Comparison of ENCODE assay signal across 19 mouse cellular contexts in genomic region chr11:51587059-51587458, GRCm38 (mm10). TPM values are rescaled to one million over a fixed set of nuclear protein-coding genes. Genes with fewer than 3 reads are reported as not detected.
DNase-seq lines count a peak whose midpoint lies in the region; ATAC-seq and TF ChIP-seq lines count a peak whose summit lies in the region.
"Had no signal": no experiment of that assay in that cellular context is flagged by ENCODE, and none has a peak within 500 bp of the region (broad histone marks: within the 10 kb centered on the region; RNA-seq: fewer than 3 reads in every experiment).

No protein-coding gene starts in this region.

- H3K27me3 ChIP-seq in CH12.LX (replicated peaks), result no peaks in the 10 kb centered on the region
- no peaks in the 10 kb centered on the region for H3K27me3 ChIP-seq in liver, embryonic 13.5 days
- H3K27me3 ChIP-seq in midbrain, embryonic 13.5 days, result no peaks in the 10 kb centered on the region
- H3K27me3 ChIP-seq: embryonic facial prominence, embryonic 12.5 days; heart, embryonic 12.5 days; hindbrain, embryonic 15.5 days had no signal

- no peaks in the 10 kb centered on the region for H3K9me3 ChIP-seq in CH12.LX (replicated peaks; ENCODE audit: low read length)
- H3K9me3 ChIP-seq in liver, embryonic 13.5 days (replicated peaks), result no peaks in the 10 kb centered on the region
- H3K9me3 ChIP-seq in midbrain, embryonic 13.5 days, result no peaks in the 10 kb centered on the region
- H3K9me3 ChIP-seq: embryonic facial prominence, embryonic 12.5 days; hindbrain, embryonic 15.5 days had no signal

- TF ChIP-seq RAD21 in CH12.LX (IDR thresholded peaks at IDR 0.05; ENCODE audit: low read depth, low read length), result no peak

- ATAC-seq in liver, embryonic 13.5 days (ENCODE audit: low read depth), result no peak
- no peak for ATAC-seq in midbrain, embryonic 13.5 days
- ATAC-seq: CD4-positive, CD25-positive, alpha-beta regulatory T cell, adult 4 months; forebrain, postnatal 0 days had no signal

- in situ Hi-C loops in CH12.LX (cut with MboI; ENCODE audit: low pct_ligation_motif_present, low pct_unique_long_range_greater_than_20kb, low sequenced_read_pairs), result no loop called here

- peak; percentile 13; the same call in 1 of the 2 replicates for TF ChIP-seq POLR2A in CH12.LX (IDR thresholded peaks at IDR 0.05; ENCODE audit: low read depth, low read length)

- intact Hi-C loops in heart, postnatal 36 days (cut with DNase I), result loop anchor here (2.0 to 10.0 kb wide), 2 partner anchors 18 to 648 kb away; partner anchors contain the start of gene Skp1a

- TF ChIP-seq EP300 in CH12.LX (IDR thresholded peaks at IDR 0.05; ENCODE audit: low read length), result no peak

- DNase-seq in cerebellum, adult 9-10 months, result peak; percentile 22
- no peak for DNase-seq in cerebellum, postnatal 25 days
- peak; percentile 87 for DNase-seq in heart, adult 11 months
- no peak for DNase-seq in heart, postnatal 36 days
- no peak for DNase-seq in CH12.LX (ENCODE audit: extremely low read depth)
- DNase-seq in liver, embryonic 13.5 days, result no peak
- no peak for DNase-seq in ovary, postnatal 36 days (ENCODE audit: low spot score)
- DNase-seq: adrenal gland, adult 2 months; adrenal gland, postnatal 25 days; B cell, adult 2 months; cerebellum, adult 18-20 months; cerebellum, postnatal 10 days; forebrain, postnatal 0 days; gastrocnemius, postnatal 14 days had no signal

- 89% methylated on average over 1 of the region's 1 CpGs for WGBS in liver, embryonic 13.5 days (ENCODE audit: insufficient replicate concordance)
- WGBS in midbrain, embryonic 13.5 days, result 91% methylated on average over 1 of the region's 1 CpGs

- no peak overlapping the region for H3K9ac ChIP-seq in CH12.LX (ENCODE audit: insufficient read depth, low read depth)
- H3K9ac ChIP-seq in liver, embryonic 13.5 days, result peak overlapping the region; percentile 95
- no peak overlapping the region for H3K9ac ChIP-seq in midbrain, embryonic 13.5 days (replicated peaks)
- H3K9ac ChIP-seq: embryonic facial prominence, embryonic 12.5 days; forebrain, postnatal 0 days; heart, embryonic 12.5 days; hindbrain, embryonic 15.5 days had no signal

- no peaks in the 10 kb centered on the region for H3K79me2 ChIP-seq in CH12.LX (replicated peaks; ENCODE audit: control insufficient read depth, extremely low read depth, insufficient read depth, poor library complexity, severe bottlenecking)

- TF ChIP-seq CTCF in CH12.LX (conservative IDR thresholded peaks at IDR 0.05 in 1 of 2, IDR thresholded peaks at IDR 0.05 in 1 of 2; ENCODE audit: low read depth in 2 of 2, low read length in 2 of 2), result no peak

- dilution Hi-C loops in CH12.LX (cut with MboI; ENCODE audit: extremely low pct_ligation_motif_present, extremely low pct_unique_long_range_greater_than_20kb, low sequenced_read_pairs), result no loop called here

- H3K4me2 ChIP-seq in CH12.LX (ENCODE audit: insufficient read depth, low read depth, poor library complexity, severe bottlenecking), result no peak overlapping the region
- H3K4me2 ChIP-seq in liver, embryonic 13.5 days, result peak overlapping the region; percentile 83
- H3K4me2 ChIP-seq in midbrain, embryonic 13.5 days (replicated peaks), result no peak overlapping the region
- H3K4me2 ChIP-seq: embryonic facial prominence, embryonic 12.5 days; heart, embryonic 12.5 days; hindbrain, embryonic 15.5 days had no signal

- no peak overlapping the region for H3K27ac ChIP-seq in CH12.LX (ENCODE audit: insufficient read depth, low read depth)
- H3K27ac ChIP-seq in liver, embryonic 13.5 days, result no peak overlapping the region; the same call in 1 of the 2 replicates
- no peak overlapping the region; the same call in 1 of the 2 replicates for H3K27ac ChIP-seq in midbrain, embryonic 13.5 days
- H3K27ac ChIP-seq: embryonic facial prominence, embryonic 12.5 days; hindbrain, embryonic 15.5 days had no signal

- peaks cover 39 to 63% of the 10 kb centered on the region in 2 experiments for H3K36me3 ChIP-seq in CH12.LX (replicated peaks in 1 of 2; ENCODE audit: control insufficient read depth in 1 of 2, insufficient read depth in 1 of 2, low read length in 1 of 2)
- H3K36me3 ChIP-seq in liver, embryonic 13.5 days, result peaks cover 65% of the 10 kb centered on the region
- peaks cover 59% of the 10 kb centered on the region for H3K36me3 ChIP-seq in midbrain, embryonic 13.5 days

- H3K4me1 ChIP-seq in CH12.LX (ENCODE audit: control insufficient read depth in 1 of 2, insufficient read depth in 2 of 2), result peaks cover 11 to 39% of the 10 kb centered on the region in 2 experiments
- peaks cover 45% of the 10 kb centered on the region for H3K4me1 ChIP-seq in liver, embryonic 13.5 days (replicated peaks)
- H3K4me1 ChIP-seq in midbrain, embryonic 13.5 days (replicated peaks), result peaks cover 32% of the 10 kb centered on the region

- H3K4me3 ChIP-seq in CH12.LX (replicated peaks in 1 of 3; ENCODE audit: low read depth in 2 of 3, low read length in 2 of 3, poor library complexity in 1 of 3), result no peak overlapping the region
- no peak overlapping the region for H3K4me3 ChIP-seq in liver, embryonic 13.5 days (replicated peaks)
- H3K4me3 ChIP-seq in midbrain, embryonic 13.5 days (replicated peaks), result no peak overlapping the region
- H3K4me3 ChIP-seq: embryonic facial prominence, embryonic 12.5 days; heart, embryonic 12.5 days; hindbrain, embryonic 15.5 days had no signal

TF ChIP-seq in CH12.LX, 34 proteins besides CTCF, POLR2A, EP300 and RAD21:
- TF ChIP-seq PAX5 (IDR thresholded peaks at IDR 0.05; ENCODE audit: low read length) (no peak), ELF1 (IDR thresholded peaks at IDR 0.05; ENCODE audit: low read depth, low read length) (no peak), E2F4 (IDR thresholded peaks at IDR 0.05; ENCODE audit: insufficient replicate concordance, low read depth, low read length) (no peak), SIN3A (IDR thresholded peaks at IDR 0.05; ENCODE audit: low read length) (no peak), RCOR1 (conservative IDR thresholded peaks at IDR 0.05; ENCODE audit: low read depth, low read length) (no peak), TCF12 (IDR thresholded peaks at IDR 0.05; ENCODE audit: low read depth, low read length) (no peak), JUND (conservative IDR thresholded peaks at IDR 0.05; ENCODE audit: low read depth, low read length) (no peak), USF2 (conservative IDR thresholded peaks at IDR 0.05; ENCODE audit: low read depth, low read length) (no peak), ZMIZ1 (IDR thresholded peaks at IDR 0.05; ENCODE audit: low read depth, low read length) (no peak), NELFE (IDR thresholded peaks at IDR 0.05; ENCODE audit: low read depth, low read length) (no peak), KAT2A (IDR thresholded peaks at IDR 0.05; ENCODE audit: insufficient replicate concordance, low read length) (no peak)

RNA-seq across cellular contexts. Expression of gene Phykpl, which starts 2.5 kb away (rescaled TPM):
- total RNA-seq in heart, postnatal 36 days (2021), result 10 to 100 TPM in 1 of 2 experiments, 1 to 10 TPM in 1; 9.8 to 10.2 TPM
- total RNA-seq in CH12.LX (2012; rRNA removed) (30.9 and 40.5 TPM in 2 replicates), CH12.LX (2014; rRNA removed) (19.4 and 25.2 TPM in 2 replicates)
- polyA plus RNA-seq in CH12.LX (2012; ENCODE audit: insufficient read length, low read depth), result 39.6 and 44.0 TPM in 2 replicates
- polyA plus RNA-seq in liver, embryonic 13.5 days (2015; fragmentation: Nextera tagmentation; extraction: Ambion mirVana), result 14.4 and 15.0 TPM in 2 replicates
- 13.3 and 14.6 TPM in 2 replicates for polyA plus RNA-seq in midbrain, embryonic 13.5 days (2015; fragmentation: Nextera tagmentation; extraction: Ambion mirVana)

RNA-seq across cellular contexts. Expression of gene Hnrnpab, which starts 19.6 kb away (rescaled TPM):
- total RNA-seq in heart, postnatal 36 days (2021), result 100 to 1,000 TPM; 135 to 143 TPM
- 893 and 1,222 TPM in 2 replicates for total RNA-seq in CH12.LX (2012; rRNA removed)
- total RNA-seq in CH12.LX (2014; rRNA removed), result 1,100 and 1,160 TPM in 2 replicates
- polyA plus RNA-seq in CH12.LX (2012; ENCODE audit: insufficient read length, low read depth), result 2,181 and 2,430 TPM in 2 replicates
- 250 and 275 TPM in 2 replicates for polyA plus RNA-seq in liver, embryonic 13.5 days (2015; fragmentation: Nextera tagmentation; extraction: Ambion mirVana)
- 465 and 547 TPM in 2 replicates for polyA plus RNA-seq in midbrain, embryonic 13.5 days (2015; fragmentation: Nextera tagmentation; extraction: Ambion mirVana)

RNA-seq across cellular contexts. Expression of gene Nhp2, which starts 32.5 kb away (rescaled TPM):
- total RNA-seq in heart, postnatal 36 days (2021), result 10 to 100 TPM; 20.2 to 25.2 TPM
- total RNA-seq in CH12.LX (2012; rRNA removed) (489 and 641 TPM in 2 replicates), CH12.LX (2014; rRNA removed) (649 and 722 TPM in 2 replicates)
- polyA plus RNA-seq in CH12.LX (2012; ENCODE audit: insufficient read length, low read depth), result 847 and 914 TPM in 2 replicates
- 186 and 203 TPM in 2 replicates for polyA plus RNA-seq in liver, embryonic 13.5 days (2015; fragmentation: Nextera tagmentation; extraction: Ambion mirVana)
- 104 and 110 TPM in 2 replicates for polyA plus RNA-seq in midbrain, embryonic 13.5 days (2015; fragmentation: Nextera tagmentation; extraction: Ambion mirVana)

RNA-seq across cellular contexts. Expression of gene Rmnd5b, which starts 48.6 kb away (rescaled TPM):
- 10 to 100 TPM; 14.5 to 16.0 TPM for total RNA-seq in heart, postnatal 36 days (2021)
- 46.6 and 46.7 TPM in 2 replicates for total RNA-seq in CH12.LX (2012; rRNA removed)
- 39.0 and 41.1 TPM in 2 replicates for total RNA-seq in CH12.LX (2014; rRNA removed)
- polyA plus RNA-seq in CH12.LX (2012; ENCODE audit: insufficient read length, low read depth), result 59.5 and 60.2 TPM in 2 replicates
- polyA plus RNA-seq in liver, embryonic 13.5 days (2015; fragmentation: Nextera tagmentation; extraction: Ambion mirVana), result 24.9 and 25.1 TPM in 2 replicates
- polyA plus RNA-seq in midbrain, embryonic 13.5 days (2015; fragmentation: Nextera tagmentation; extraction: Ambion mirVana), result 66.2 and 71.8 TPM in 2 replicates

Comparison
In these comparisons a context has a peak if more than half of its experiments do, and no peak if none do; other contexts are left out.
1. DNase-seq: peak in cerebellum, adult 9-10 months (single experiment) and heart, adult 11 months (single experiment); none in cerebellum, postnatal 25 days (0 of 2), heart, postnatal 36 days (0 of 2), CH12.LX (single experiment), liver, embryonic 13.5 days (single experiment) and ovary, postnatal 36 days (single experiment).